Mouse (Mus musculus) MEL (cell line): ENCODE measurements around the gene Gm4559.
"Not testable (repeated sequence)": the region's sequence is repeated elsewhere in the genome, so short reads cannot be mapped to it uniquely, and the experiment has no call there.

Experiments used
- CTCF ChIP-seq, 3 experiments: IDR thresholded peaks in 2 of 3; conservative IDR thresholded peaks in 1 of 3; 2 replicates each; pipeline ENCODE4 v1.5.1; 2011 to 2012; ENCODE audit warnings: low read length in 3 of 3, low read depth in 2 of 3, mild to moderate bottlenecking in 2 of 3, improper control_type of control experiment in 1 of 3, inconsistent platforms in 1 of 3, mixed read lengths in 1 of 3, moderate library complexity in 1 of 3; ENCODE audit not compliant: control insufficient read depth in 1 of 3, insufficient read depth in 1 of 3, poor library complexity in 1 of 3, severe bottlenecking in 1 of 3
- EP300 ChIP-seq, 2 experiments: IDR thresholded peaks; 2 replicates each; pipeline ENCODE4 v1.6.1; 2011; ENCODE audit warnings: improper control_type of control experiment in 2 of 2, low read length in 2 of 2, low read depth in 1 of 2, mild to moderate bottlenecking in 1 of 2
- GABPA ChIP-seq: IDR thresholded peaks from 2 replicates; pipeline ENCODE4 v1.6.1; 2012; ENCODE audit warnings: low read depth, mild to moderate bottlenecking, inconsistent platforms, low read length, improper control_type of control experiment, moderate library complexity
- HCFC1 ChIP-seq: IDR thresholded peaks from 2 replicates; pipeline ENCODE4 v1.6.1; 2012; ENCODE audit warnings: low read depth, mild to moderate bottlenecking, inconsistent platforms, low read length, improper control_type of control experiment, moderate library complexity
- KAT2A ChIP-seq: conservative IDR thresholded peaks from 2 replicates; pipeline ENCODE4 v1.6.1; 2012; ENCODE audit warnings: low read depth, low read length, improper control_type of control experiment, inconsistent platforms
- MAFK ChIP-seq: IDR thresholded peaks from 2 replicates; pipeline ENCODE4 v1.6.1; 2011; ENCODE audit warnings: low read depth, mild to moderate bottlenecking, low read length, improper control_type of control experiment, borderline replicate concordance
- MEF2A ChIP-seq: IDR thresholded peaks from 2 replicates; pipeline ENCODE4 v1.6.1; 2014; ENCODE audit warnings: low read depth, mild to moderate bottlenecking, inconsistent platforms, low read length, improper control_type of control experiment; ENCODE audit not compliant: poor library complexity, insufficient replicate concordance, severe bottlenecking; ENCODE audit errors: extremely low read depth
- NELFE ChIP-seq: IDR thresholded peaks from 2 replicates; pipeline ENCODE4 v1.6.1; 2011; ENCODE audit warnings: low read depth, low read length, improper control_type of control experiment
- POLR2A ChIP-seq, 2 experiments: IDR thresholded peaks; 2 replicates each; pipeline ENCODE4 v1.6.1; 2011 to 2012; ENCODE audit warnings: low read length in 2 of 2, mild to moderate bottlenecking in 2 of 2, control low read depth in 1 of 2, improper control_type of control experiment in 1 of 2, low read depth in 1 of 2, moderate library complexity in 1 of 2; ENCODE audit not compliant: control insufficient read depth in 1 of 2, insufficient read depth in 1 of 2, poor library complexity in 1 of 2
- POLR2AphosphoS2 ChIP-seq: IDR thresholded peaks from 2 replicates; pipeline ENCODE4 v1.6.1; 2011; ENCODE audit warnings: low read length, improper control_type of control experiment
- USF2 ChIP-seq, 2 experiments: IDR thresholded peaks; 2 replicates each; pipeline ENCODE4 v1.6.1; 2011 to 2012; ENCODE audit warnings: improper control_type of control experiment in 2 of 2, low read length in 2 of 2, borderline replicate concordance in 1 of 2, inconsistent platforms in 1 of 2, low read depth in 1 of 2, mild to moderate bottlenecking in 1 of 2; ENCODE audit not compliant: insufficient read depth in 1 of 2
- ZKSCAN1 ChIP-seq: IDR thresholded peaks from 2 replicates; pipeline ENCODE4 v1.6.1; 2012; ENCODE audit warnings: low read depth, mild to moderate bottlenecking, inconsistent platforms, low read length, improper control_type of control experiment, moderate library complexity
- ZMIZ1 ChIP-seq: IDR thresholded peaks from 2 replicates; pipeline ENCODE4 v1.6.1; 2012; ENCODE audit warnings: low read depth, mild to moderate bottlenecking, inconsistent platforms, low read length, improper control_type of control experiment, moderate library complexity
- ZNF384 ChIP-seq: IDR thresholded peaks from 2 replicates; pipeline ENCODE4 v1.6.1; 2012; ENCODE audit warnings: low read depth, mild to moderate bottlenecking, inconsistent platforms, low read length, improper control_type of control experiment

GRCm38 (mm10) chr7:142278183-142278582 lies 4.0 kb upstream of the Gm4559 start:
- TF ChIP-seq POLR2A (IDR thresholded peaks at IDR 0.05; ENCODE audit: control insufficient read depth in 1 of 2, insufficient read depth in 1 of 2, low read depth in 1 of 2, low read length in 2 of 2, poor library complexity in 1 of 2); MEF2A; ZKSCAN1; GABPA; USF2 (IDR thresholded peaks at IDR 0.05; ENCODE audit: borderline replicate concordance in 1 of 2, insufficient read depth in 1 of 2, low read depth in 1 of 2, low read length in 2 of 2); ZNF384; KAT2A; MAFK; HCFC1; POLR2AphosphoS2; EP300 (IDR thresholded peaks at IDR 0.05; ENCODE audit: low read depth in 1 of 2, low read length in 2 of 2); ZMIZ1; NELFE: not testable (repeated sequence)
- TF ChIP-seq CTCF (IDR thresholded peaks at IDR 0.05 in 2 of 3, conservative IDR thresholded peaks at IDR 0.05 in 1 of 3; ENCODE audit: control insufficient read depth in 1 of 3, insufficient read depth in 1 of 3, low read depth in 2 of 3, low read length in 3 of 3, poor library complexity in 1 of 3, severe bottlenecking in 1 of 3): peak; percentile 50 to 68 (median 67)
